Mouse (Mus musculus) lung, postnatal 36 days (tissue): ENCODE data around the gene Cep104.

Source experiments
- DNase-seq: peaks from one replicate; pipeline ENCODE4 v3.0.0; 2022; ENCODE audit warnings: mixed read lengths

Cep104 gene

DNA sequence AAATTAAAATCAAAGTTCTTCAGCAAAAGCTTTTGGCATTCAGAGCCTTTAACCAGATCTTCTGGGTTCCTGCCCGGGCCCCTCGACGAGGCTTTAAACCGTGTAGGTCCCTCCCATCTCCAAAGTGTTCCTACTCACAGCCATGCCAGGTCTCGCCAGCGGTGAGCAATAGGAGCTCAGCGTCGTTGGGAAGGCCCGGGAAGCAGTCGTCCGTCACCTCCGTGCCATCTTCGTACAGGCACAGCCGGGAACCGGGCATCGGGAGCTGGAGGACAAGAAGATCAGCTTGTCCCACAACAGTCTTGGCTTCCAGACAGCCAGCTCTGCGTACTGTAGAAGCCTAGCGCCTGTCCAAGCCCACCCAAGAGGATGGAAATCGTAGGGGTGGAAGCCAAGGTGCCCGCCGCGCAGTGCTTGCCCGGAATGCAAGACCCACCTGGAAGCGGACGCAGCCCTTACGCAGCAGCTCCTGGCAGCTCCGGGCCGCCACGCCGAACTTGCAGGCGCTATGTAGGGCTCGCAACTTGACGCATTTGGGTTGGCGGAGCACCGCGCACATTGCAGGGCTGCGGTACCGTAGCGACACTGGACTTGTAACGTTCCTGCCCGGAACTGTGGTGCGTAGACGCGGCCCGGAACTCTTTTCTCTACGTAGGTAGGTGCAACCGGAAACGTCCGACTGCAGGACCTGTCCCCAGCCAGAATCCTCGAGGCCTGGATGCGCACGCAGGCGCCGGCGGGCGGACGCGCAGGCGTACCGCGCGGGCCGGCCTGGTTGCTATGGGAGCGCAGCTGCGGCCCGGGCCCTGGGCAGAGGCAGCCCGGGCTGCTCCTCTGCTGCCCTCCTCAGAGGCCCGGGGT, at the start of gene Cep104, which contains the start of gene Dffb:
TSS of gene Cep104 (plus strand) at position 764 of the 861 bp plus-strand sequence.
TSS of gene Dffb (minus strand) at position 696 of the 861 bp plus-strand sequence.
- DNase-seq = peak; percentile 97

DNA sequence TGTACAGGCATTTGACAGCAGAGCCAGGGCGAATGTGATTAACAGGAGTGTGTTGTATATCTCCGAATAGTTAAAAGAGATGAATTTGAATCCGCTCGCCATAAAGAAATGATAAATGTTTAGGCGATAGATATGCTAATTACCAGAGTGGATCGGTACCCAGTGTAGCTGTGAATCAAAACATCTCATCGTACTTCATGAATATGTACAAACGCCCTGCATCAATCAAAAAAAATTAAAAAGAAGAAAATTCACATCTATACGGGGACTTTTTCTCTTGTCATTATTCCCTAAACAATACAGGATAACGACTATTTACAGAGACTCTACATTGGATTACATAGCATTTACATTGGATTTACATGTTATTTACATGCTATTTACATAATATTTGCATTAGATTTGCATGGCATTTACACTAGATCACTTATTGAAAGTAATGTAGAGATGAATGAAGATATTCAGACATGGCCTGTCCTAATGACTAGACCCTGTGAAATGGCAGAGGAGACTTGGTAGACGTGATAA, 46.2 kb upstream of the Cep104 start:
- no peak for DNase-seq

DNA sequence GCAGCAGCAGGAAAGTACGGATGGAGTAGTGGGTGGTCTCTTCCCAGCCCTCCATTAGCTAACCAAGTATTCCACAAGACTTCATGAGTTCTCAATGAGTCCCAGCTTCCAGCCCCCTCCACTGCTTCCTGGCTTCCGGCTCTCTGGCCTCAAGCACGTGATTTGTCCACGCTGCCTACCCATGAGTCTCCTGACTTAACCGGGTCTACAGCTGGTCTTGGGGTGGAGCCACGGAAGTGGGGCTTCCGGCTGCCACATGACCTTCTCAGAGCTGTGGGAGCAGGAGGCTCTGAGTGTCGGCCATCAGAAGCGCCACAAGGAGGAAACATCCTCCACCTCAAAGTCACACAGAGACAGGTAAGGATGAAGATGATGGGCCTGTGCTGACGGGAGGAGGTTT, 45.6 kb upstream of the Cep104 start:
- DNase-seq = no peak

DNA sequence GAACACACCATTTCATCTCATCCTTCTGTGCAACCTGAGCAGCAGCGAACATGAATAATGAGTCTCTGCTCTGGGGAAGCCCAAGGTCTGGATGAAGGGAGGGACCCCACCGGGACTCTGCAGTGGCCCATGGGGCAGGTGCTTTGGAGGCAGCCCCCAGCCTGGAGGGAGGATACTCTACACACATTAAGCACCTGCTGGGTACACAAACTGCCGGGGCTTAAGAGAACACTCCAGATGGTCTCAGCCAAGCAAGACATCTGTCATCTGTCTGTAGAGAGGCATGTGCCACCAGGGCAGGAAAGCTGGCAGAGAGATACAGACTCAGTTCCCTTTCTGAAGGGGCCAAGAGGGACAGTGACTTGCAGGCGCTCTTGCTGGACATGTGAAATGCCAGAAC, 45.1 kb upstream of the Cep104 start:
- no peak for DNase-seq

DNA sequence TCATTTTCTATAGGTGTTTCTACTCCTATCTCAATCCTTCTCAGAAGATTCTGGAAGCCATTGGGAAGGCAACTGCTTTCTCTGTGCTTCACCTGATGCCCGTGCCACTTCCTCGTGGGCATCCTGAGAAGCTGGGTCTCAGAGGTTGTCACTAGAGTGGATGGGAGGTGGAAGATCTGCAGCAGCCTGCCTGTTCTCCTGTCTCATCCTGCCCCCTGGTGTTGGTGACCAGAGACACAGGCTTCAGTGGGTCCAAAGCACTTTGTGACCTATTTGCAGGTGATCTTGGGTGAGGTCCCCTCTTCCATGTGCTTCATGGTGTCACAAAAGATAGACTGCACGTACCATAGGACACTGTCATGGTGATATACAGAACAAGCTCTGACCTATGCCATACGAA, 31.8 kb upstream of the Cep104 start:
- peak; percentile 26 for DNase-seq

DNA sequence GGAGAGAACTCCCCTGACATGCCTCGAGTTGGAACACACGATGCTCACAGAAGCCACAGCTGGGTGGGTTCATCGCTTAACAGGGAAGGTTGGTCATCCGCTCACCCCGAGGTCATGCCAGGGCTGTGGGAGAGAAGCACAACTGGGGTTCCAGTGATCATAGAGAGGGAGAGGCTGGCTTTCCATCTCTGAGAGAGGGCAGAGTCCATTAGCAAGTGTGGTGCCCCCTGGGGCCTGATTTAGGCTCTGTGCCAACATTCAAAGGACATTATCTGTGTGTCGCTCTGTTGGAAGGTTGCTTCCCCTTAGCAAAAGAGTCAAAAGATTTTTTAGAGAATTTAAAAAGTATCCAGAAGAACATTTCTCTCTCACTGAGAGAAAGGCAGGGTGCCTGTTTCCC, 30.7 kb upstream of the Cep104 start:
- no peak for DNase-seq

DNA sequence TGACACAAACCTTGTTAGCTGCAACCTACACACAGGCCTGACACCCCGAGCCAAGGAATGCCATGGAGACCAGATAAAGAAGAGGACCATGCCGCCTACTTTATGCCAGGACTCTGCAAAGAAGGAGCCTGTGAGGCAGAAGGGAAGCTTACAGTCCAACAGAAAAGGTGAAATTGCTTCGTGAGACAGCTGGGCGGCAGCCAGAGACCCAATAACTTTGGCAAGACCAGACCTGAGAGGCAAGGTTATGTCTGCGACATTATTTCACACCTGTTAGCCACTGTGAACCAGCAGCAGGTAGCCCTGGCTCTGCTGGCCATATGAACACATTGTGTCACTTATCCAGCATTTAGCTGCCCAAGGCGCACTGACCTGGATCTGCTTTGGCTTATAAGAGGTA, 29.3 kb upstream of the Cep104 start:
- no peak for DNase-seq

DNA sequence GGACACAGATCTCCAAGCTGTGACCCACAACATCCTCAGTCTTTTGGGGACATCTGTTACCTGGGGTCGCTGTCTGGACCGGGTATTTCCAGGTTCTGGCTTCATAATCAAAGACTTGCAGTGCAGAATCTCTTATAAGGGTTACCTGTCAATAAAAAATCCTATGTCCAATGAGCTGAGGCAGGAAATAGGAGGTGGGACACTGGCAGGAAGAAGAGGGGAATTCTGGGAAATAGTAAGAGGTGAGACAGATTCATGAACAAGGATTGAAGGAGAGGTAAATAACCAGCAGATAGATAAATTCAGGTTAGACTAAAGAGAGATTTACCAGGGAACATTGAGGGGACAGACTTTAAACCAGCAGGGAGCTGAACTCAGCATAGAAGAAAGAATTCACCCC, 24.6 kb upstream of the Cep104 start:
- DNase-seq = no peak

DNA sequence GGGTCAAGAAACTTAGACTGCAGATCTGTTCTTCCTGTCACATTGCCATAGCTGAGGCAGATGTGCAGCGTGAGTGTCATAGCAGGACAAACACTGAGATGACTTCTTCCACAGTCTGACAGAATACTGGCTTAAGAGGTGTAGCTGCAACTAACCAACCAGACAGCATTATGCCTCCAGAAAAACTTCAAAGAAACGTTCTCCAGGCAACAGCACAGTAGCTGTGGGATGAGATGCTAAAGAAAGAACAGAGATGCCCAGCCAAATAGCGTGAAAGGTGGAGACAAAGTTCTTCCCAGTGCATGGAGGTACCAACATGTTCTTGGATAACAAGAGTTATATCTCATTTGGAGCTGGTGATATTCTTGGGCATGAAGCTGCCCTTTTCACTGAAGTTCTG, 23.8 kb upstream of the Cep104 start:
- no peak for DNase-seq

DNA sequence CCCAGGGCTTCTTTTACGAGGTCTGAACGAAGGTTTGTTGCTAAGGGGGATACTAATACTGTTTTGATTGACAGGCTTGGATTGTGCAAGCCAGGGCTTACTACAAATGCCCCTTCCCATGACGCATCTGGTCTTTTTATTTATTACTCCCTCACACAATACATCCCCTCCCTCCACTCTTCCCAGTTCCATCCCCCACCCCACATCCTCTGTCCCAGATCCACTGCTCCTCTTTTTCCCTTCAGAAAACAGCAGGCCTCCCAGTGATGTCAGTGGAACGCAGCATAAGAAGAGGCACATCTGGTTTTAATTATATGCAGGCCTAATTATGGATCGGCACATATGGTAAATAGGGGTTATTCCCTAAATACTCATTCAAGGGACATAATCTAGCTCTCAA, 23.3 kb upstream of the Cep104 start:
- no peak for DNase-seq

DNA sequence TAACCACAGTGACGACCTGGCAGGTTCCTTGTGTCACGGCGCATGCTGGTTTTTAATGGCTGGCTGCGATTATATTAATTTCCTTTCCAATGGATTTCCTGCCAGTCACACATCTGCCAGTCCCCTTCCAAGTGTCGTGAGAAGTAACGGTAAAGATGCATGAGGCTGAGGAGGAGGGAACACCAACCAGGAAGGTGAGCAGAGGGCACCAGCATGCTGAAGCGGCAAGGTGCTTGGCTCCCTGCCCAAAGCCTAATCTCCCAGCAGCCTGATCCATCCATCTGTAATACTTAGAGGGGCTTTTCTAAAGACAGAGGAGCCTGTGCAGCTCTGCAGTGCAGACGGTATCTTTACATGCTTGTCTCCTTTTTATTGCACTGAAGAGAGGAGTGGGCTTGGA, 19.3 kb upstream of the Cep104 start:
- no peak for DNase-seq

DNA sequence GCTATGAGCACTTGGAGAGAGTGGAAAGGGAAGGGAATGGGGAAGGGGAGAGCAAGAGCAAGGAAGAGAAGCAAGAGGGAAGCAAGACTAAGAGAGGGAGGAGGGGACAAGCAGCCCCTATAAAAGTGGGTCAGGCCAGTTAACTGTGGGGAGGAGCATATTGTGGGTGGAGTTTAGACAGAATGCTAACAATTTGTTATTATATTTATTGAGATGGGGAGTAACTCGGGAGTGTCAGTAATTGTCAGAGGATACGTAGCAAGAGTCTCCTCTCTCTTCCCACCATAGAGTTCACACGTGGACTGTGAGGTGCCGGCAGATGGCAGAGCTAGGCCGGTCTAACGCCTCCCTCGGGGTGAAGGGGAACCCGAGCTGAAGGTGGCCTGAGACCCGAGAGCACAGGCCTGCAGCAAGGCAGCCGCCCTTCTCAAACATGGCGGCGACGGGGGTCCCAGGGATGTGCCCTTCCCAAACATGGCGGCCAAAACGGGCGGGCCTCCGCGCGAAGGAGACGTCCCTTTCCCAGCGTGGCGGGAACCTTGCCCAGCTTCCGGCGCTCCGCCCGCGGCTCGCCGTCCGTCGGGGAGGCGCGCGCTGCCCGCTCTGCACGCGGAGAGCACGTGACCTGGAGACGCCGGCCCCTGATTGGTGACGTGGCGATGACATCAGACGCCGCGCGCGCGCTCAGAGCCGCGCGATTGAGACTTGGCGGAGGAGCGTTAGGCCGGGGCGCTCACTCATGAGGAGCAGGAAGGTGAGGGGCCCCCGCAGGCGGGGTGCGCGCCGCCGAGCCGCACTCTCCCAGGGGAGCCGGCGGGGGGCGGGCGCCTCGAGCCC, 18.2 kb upstream of the Cep104 start, which contains the start of gene A430005L14Rik:
TSS of gene A430005L14Rik (plus strand) at position 669 of the 837 bp plus-strand sequence.
- DNase-seq = peak; percentile 96

DNA sequence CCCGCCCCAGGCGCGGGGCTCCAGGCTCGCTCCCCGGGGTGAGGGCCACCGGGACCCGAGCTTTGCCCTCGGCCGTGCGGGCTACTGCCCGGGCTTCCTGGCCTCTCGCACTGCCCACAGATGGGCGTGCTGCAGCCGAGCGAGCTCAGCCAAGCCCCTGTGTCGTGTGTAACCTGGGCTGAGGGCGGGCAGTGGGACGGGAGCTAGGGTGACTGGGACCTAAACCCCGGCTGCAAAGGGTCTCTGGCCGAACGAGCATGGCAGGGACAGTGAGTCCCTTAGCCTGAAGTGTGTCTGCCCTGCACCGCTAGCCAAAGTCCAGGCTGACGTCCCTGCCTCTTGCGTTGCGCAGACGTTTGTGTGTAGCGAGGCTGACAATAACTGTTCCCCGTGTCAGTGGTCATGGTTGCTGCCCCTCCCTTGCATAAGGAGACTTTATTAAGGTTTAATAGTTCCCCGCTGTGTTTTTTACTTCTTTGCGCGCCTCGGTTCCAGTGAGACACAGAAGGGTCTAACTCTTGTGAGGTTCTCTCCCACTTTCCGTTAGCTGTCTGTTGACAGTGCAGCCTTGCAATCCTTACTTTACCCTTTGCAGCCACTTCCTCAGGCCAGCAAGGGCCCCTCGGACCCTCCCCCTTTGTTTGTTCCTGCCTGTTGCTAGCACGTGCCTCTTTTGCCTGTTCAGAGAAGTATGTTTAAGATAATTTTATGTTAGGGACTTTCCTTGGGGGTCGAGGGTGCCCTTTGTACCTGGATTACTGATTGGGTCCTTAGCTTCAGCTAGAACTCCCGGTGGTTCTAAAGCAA, 17.3 kb upstream of the Cep104 start:
- DNase-seq = peak; percentile 13

DNA sequence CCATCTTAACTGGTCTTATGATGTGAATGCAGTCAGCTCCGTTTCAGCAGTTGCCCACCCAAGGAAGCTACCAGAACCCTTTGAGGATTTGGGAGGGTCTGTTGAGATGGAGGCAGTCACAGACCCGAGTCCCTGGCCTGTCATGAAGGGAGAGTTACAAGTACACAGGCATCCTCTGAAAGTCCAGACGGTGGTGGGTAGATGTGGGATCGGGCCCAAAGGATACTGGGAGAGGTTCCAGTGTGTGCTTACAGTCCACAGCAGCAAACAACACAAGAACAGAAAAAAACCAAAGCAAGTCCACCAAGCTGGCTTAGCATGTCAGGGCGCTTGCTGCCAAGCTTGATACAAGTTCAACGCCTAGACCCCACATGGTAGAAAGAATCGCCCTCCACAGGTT, 12.4 kb upstream of the Cep104 start:
- no peak for DNase-seq

DNA sequence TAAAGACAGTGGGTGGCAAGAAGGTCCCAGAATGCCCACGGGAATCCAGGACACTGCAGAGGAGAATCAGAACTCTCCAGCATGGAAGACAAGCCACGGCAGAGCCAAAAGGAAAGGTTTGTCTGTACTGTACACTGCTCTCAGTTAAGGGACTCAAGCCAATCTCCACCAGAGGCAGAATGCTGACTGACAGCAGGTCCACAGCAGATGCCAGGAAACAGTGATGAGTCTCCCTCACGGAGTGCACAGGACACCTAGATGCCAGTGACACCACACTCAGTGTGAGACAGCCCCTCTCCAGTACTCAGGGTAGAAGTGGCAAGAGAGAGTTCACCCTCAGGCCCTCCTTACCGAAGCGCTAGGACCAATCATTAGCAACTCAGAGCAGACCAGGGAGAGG, 8.3 kb upstream of the Cep104 start:
- DNase-seq = no peak

DNA sequence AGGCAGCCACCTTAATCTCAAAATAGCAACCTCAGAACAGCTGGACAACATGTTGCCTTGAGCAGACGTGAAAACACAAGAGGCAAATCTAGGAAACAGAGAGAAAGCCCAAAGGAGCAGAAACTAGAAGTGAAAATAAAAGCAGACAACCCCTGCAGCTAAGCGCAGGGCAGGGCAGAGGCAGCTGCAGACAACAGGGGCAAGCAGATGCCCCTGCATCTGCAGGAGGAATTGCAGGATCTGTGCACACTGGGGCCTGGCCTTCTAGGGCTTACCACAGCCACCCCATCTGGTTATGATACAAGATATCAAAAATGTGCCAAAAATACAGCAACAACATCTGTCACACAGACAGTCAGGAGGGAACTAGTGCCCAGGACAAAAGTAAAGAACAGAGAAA, 7.4 kb upstream of the Cep104 start:
- DNase-seq = no peak

DNA sequence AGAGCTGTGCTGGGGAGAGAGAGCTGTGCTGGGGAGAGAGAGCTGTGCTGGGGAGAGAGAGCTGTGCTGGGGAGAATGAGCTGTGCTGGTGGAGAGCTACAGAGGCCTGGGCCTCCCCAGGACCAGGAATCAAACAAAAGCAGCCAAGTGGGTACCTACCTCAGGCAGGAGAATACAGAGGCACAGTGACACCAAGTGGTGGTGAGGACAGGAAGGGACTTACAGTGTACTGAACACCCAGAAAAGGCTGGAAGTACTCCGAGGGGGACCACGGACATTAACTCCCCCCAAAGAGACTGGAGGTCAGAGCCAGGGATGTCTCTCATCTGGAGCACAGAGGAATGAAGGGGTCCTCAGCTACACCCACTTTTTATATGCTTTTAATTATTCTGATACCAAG, 6.9 kb upstream of the Cep104 start:
- DNase-seq = no peak

DNA sequence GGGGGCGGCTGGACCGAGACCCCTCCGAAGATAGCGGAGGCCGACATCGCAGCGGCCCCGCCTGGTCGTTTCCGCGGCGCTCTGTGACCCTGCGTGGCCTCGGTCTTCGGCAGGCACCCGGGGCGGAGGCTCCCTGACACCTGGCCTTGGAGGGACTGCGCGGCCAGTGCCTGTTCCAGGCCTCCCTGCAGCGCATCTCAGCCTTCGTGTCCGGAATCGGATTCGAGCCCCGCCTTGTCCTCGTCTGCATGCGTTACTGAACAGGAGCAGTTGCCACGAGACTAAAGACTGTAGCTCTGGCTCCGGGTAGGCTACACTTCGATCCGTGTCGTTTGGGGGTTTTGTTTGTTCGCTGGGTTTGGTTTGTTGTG, 283 bp downstream of the Cep104 start:
- DNase-seq = no peak

DNA sequence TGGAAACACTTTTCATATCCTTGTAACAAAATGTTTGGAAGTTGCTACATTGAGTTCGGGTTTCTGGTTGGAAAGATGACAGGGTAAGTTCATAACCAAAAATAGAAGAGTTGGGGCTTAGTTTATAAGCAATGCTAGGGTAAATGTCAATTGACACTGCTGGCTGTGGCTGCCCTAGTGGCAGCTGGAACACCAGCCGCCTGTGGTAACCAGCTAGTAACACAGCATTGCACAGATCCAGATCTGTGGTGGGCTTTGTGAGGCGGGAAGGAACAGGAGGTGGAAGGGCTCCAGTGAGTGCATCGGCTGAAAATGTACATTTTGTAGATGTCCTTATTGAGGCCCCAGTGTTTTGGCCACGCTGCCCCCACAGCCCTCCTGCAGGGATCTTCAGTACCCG, 774 bp downstream of the Cep104 start:
- no peak for DNase-seq

DNA sequence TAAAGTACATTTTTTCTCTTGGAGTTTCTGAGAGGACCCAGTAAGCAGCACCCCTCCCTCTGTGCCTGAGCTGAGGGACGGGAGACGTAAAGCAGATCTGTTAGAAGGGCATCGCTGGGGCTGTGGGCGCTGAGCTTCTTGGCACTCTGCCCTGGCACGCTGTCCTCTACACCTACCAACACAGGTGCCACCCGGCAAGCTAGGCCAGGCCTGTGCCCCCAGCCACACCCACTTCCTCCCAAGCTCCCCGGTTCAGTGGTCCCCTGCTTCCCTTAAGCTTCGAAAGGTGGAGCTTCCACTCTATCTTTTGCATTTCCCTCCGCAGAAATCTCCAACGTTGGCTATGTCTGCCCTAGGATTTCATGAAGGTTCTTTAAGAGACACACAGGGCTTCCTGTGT, 4.2 kb downstream of the Cep104 start:
- DNase-seq = no peak

DNA sequence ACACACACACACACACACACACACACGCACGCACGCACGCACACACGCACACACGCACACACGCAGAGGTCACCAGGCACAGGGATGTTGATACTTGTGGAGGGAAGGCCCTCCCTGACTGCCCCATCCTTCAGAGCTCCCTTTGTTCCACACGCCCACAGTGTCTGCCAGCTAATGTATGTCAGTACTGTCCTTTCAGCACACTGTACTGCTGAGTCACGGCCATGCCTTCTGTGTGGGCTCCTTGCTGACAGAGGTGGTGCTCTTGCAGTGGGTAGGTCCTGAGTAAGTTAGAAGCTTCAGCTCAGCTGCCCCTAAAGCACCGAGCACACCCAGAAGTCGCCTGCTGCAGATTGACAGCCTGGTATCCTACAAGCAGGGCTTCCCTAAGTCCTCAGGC, 5.5 kb downstream of the Cep104 start:
- DNase-seq = no peak

DNA sequence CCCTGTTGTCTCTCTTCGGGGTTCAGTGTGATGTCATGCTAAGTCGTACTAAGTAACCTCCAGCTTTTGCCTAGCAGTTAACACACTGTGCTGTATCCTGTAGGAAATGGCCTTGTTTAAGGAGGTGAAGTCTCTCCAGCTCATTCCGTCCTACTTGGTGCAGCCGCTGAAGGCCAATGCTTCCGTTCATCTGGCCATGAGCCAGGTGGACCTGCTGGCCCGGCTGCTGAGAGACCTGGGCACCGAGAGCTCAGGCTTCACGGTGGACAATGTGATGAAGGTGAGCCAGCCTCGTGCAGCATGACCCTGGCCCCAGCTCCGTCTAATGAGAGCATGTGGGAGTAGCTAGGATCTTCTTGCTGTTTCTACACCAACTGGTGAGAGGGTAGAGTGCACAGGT, 17.7 kb downstream of the Cep104 start:
- DNase-seq = no peak

DNA sequence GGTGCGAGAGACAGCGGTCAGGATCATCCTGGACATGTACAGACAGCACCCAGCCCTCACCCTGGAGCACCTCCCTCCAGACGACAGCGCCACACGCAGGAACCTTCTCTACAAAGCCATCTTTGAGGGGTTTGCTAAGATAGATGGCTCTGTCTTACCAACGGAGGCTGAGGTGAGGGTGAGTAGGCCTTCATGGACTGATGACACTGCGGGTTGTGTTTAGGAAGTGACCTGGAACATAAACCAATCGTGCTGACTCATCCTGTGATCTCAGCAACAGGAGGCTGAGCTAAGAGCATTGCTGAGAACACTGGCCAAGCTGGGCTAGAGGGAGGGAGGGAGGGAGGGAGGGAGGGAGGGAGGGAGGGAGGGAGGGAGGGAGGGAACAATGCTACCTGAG, 18.5 kb downstream of the Cep104 start:
- DNase-seq = no peak
